Mouse (Mus musculus) heart, embryonic 16.5 days (tissue): Measurements from ENCODE around the gene Noxa1. TPM values are rescaled to one million over a fixed set of nuclear protein-coding genes. Genes with fewer than 3 reads are reported as not detected.

Source experiments
- ATAC-seq: fragments of 200-750 bp; cut with Nextera tagmentation; replicated peaks from 2 replicates; pipeline ENCODE4 v1.8.0; 2017; ENCODE audit warnings: moderate number of reproducible peaks; ENCODE audit not compliant: insufficient read depth, low FRiP score; ENCODE audit errors: extremely low read depth
- H3K27ac ChIP-seq: fragments of 300-500 bp; sonication (generic); 2 replicates; pipeline ENCODE4 v1.5.1; 2014; ENCODE audit warnings: mild to moderate bottlenecking, low read length, control low read depth, moderate library complexity
- H3K27me3 ChIP-seq: fragments of 300-500 bp; sonication (generic); 2 replicates; pipeline ENCODE4 v1.6.1; 2014; ENCODE audit warnings: low read length, mixed read lengths; ENCODE audit not compliant: control insufficient read depth, insufficient read depth
- H3K36me3 ChIP-seq: fragments of 300-500 bp; sonication (generic); 2 replicates; pipeline ENCODE4 v1.6.1; 2014; ENCODE audit not compliant: control insufficient read depth, insufficient read depth
- H3K4me1 ChIP-seq: fragments of 300-500 bp; sonication (generic); 2 replicates; pipeline ENCODE4 v1.6.1; 2014; ENCODE audit warnings: low read length, mixed read lengths; ENCODE audit not compliant: control insufficient read depth, insufficient read depth
- H3K4me2 ChIP-seq: fragments of 300-500 bp; sonication (generic); 2 replicates; pipeline ENCODE4 v1.6.1; 2014; ENCODE audit warnings: low read depth, mild to moderate bottlenecking, control low read depth, low read length
- H3K4me3 ChIP-seq: fragments of 300-500 bp; sonication (generic); 2 replicates; pipeline ENCODE4 v1.5.1; 2014; ENCODE audit warnings: mild to moderate bottlenecking, control low read depth, low read length
- H3K9ac ChIP-seq: fragments of 300-500 bp; sonication (generic); 2 replicates; pipeline ENCODE4 v1.6.1; 2014; ENCODE audit warnings: low read length, control low read depth
- H3K9me3 ChIP-seq: fragments of 300-500 bp; sonication (generic); replicated peaks from 2 replicates; pipeline ENCODE4 v1.6.1; 2016; ENCODE audit warnings: low read length; ENCODE audit not compliant: control insufficient read depth
- WGBS: fragments of 180-500 bp; shearing (Covaris S2); extraction: QIAGEN DNeasy Blood & Tissue Kit; methylation state at CpG from one replicate; pipeline ENCODE4 v1.1.7; 2014; 5-methylcytosine and 5-hydroxymethylcytosine counted together
- polyA plus RNA-seq: library from polyadenylated mRNA; unstranded; fragments of >200 nt; fragmentation: Nextera tagmentation; extraction: Ambion mirVana; gene quantifications from 2 replicates; pipeline ENCODE4 v1.2.1, GENCODE M21; 2015

The Noxa1 gene
- polyA plus RNA-seq, 1 experiment from 2014 or later: not detected

- Histone ChIP-seq H3K9ac (no peak overlapping the region), H3K4me1 (no peaks in the 10 kb centered on the region), H3K4me2 (no peak overlapping the region), H3K36me3 (0 out of 2 replicates have a peak, but pooled peaks cover 4% of the 10 kb centered on the region), H3K27me3 (no peaks in the 10 kb centered on the region), H3K4me3 (no peak overlapping the region), H3K9me3 (no peaks in the 10 kb centered on the region), H3K27ac (no peak overlapping the region)
- ATAC-seq: no peak
- WGBS: 91% methylated on average over 5 of the region's 5 CpGs
These were observed 31.4 kb downstream of the Noxa1 start for GRCm38 (mm10) chr2:25063523-25063922.

GRCm38 (mm10) chr2:25058926-25059325 lies 36.0 kb downstream of the Noxa1 start:
- no peak overlapping the region for H3K9ac ChIP-seq
- no peaks in the 10 kb centered on the region for H3K9me3 ChIP-seq
- peaks cover 8% of the 10 kb centered on the region for H3K4me1 ChIP-seq
- WGBS: 90% methylated on average over 7 of the region's 7 CpGs
- 0 out of 2 replicates have a peak, but pooled peaks cover 4% of the 10 kb centered on the region for H3K36me3 ChIP-seq
- H3K4me3 ChIP-seq: no peak overlapping the region
- no peaks in the 10 kb centered on the region for H3K27me3 ChIP-seq
- no peak for ATAC-seq
- H3K4me2 ChIP-seq: no peak overlapping the region
- H3K27ac ChIP-seq: no peak overlapping the region

GRCm38 (mm10) chr2:25055409-25056155 lies 39.4 kb downstream of the Noxa1 start:
- Histone ChIP-seq H3K4me2 (peak overlapping the region; percentile 72), H3K27me3 (no peaks in the 10 kb centered on the region), H3K9ac (peak overlapping the region; percentile 92; the same call in 1 of the 2 replicates), H3K36me3 (0 out of 2 replicates have a peak, but pooled peaks cover 3% of the 10 kb centered on the region), H3K27ac (no peak overlapping the region), H3K4me1 (peaks cover 8% of the 10 kb centered on the region), H3K9me3 (no peaks in the 10 kb centered on the region), H3K4me3 (no peak overlapping the region; the same call in 1 of the 2 replicates)
- WGBS: 86% methylated on average over 21 of the region's 21 CpGs
- ATAC-seq: no peak

- H3K27me3 ChIP-seq: no peaks in the 10 kb centered on the region
- peak overlapping the region; percentile 92 for H3K9ac ChIP-seq
- peak overlapping the region; percentile 93 for H3K4me3 ChIP-seq
- WGBS: 57% methylated on average over 2 of the region's 2 CpGs
- no peaks in the 10 kb centered on the region for H3K9me3 ChIP-seq
- H3K36me3 ChIP-seq: no peaks in the 10 kb centered on the region
- no peak overlapping the region for H3K27ac ChIP-seq
- peak overlapping the region; percentile 72 for H3K4me2 ChIP-seq
- H3K4me1 ChIP-seq: peaks cover 8% of the 10 kb centered on the region
- ATAC-seq: no peak
These were observed 39.9 kb downstream of the Noxa1 start for GRCm38 (mm10) chr2:25055068-25055405.

- peak within 1 kb of the TSS; percentile 93 for H3K4me3 ChIP-seq
- 3% methylated on average over 47 of the region's 47 CpGs for WGBS
- H3K9me3 ChIP-seq: no peaks in the 10 kb centered on the region
- peak; percentile 92 for ATAC-seq
- peak within 1 kb of the TSS; percentile 72 for H3K4me2 ChIP-seq
- H3K36me3 ChIP-seq: no peaks in the 10 kb centered on the region
- no peaks in the 10 kb centered on the region for H3K27me3 ChIP-seq
- H3K9ac ChIP-seq: peak within 1 kb of the TSS; percentile 92
- H3K27ac ChIP-seq: peak within 1 kb of the TSS; percentile 42; the same call in 1 of the 2 replicates
- peaks cover 8% of the 10 kb centered on the region for H3K4me1 ChIP-seq
These were observed 40.5 kb downstream of the Noxa1 start, which contains the start of gene Nsmf for GRCm38 (mm10) chr2:25054221-25055067. TSS of gene Nsmf (plus strand) at chr2:25054355.

GRCm38 (mm10) chr2:25053101-25053500 lies 41.8 kb downstream of the Noxa1 start:
- Histone ChIP-seq H3K4me3 (no peak overlapping the region), H3K9me3 (no peaks in the 10 kb centered on the region), H3K36me3 (no peaks in the 10 kb centered on the region), H3K4me1 (peaks cover 8% of the 10 kb centered on the region), H3K4me2 (no peak overlapping the region), H3K27me3 (no peaks in the 10 kb centered on the region), H3K9ac (no peak overlapping the region), H3K27ac (no peak overlapping the region)
- WGBS: 86% methylated on average over 6 of the region's 6 CpGs
- ATAC-seq: no peak

GRCm38 (mm10) chr2:25051450-25051849 lies 43.5 kb downstream of the Noxa1 start:
- Histone ChIP-seq H3K4me3 (no peak overlapping the region), H3K27me3 (no peaks in the 10 kb centered on the region), H3K9ac (no peak overlapping the region), H3K36me3 (no peaks in the 10 kb centered on the region), H3K27ac (no peak overlapping the region), H3K9me3 (no peaks in the 10 kb centered on the region), H3K4me1 (peaks cover 8% of the 10 kb centered on the region), H3K4me2 (no peak overlapping the region)
- WGBS: 86% methylated on average over 8 of the region's 8 CpGs
- no peak for ATAC-seq

GRCm38 (mm10) chr2:25050921-25051320 lies 44.0 kb downstream of the Noxa1 start:
- no peak for ATAC-seq
- H3K4me1 ChIP-seq: peaks cover 8% of the 10 kb centered on the region
- H3K9me3 ChIP-seq: no peaks in the 10 kb centered on the region
- no peak overlapping the region for H3K9ac ChIP-seq
- H3K4me2 ChIP-seq: no peak overlapping the region
- WGBS: 86% methylated on average over 7 of the region's 7 CpGs
- H3K27me3 ChIP-seq: no peaks in the 10 kb centered on the region
- no peak overlapping the region for H3K27ac ChIP-seq
- no peak overlapping the region for H3K4me3 ChIP-seq
- H3K36me3 ChIP-seq: no peaks in the 10 kb centered on the region

- Histone ChIP-seq H3K27ac (no peak overlapping the region), H3K9ac (no peak overlapping the region), H3K4me3 (no peak overlapping the region), H3K4me2 (no peak overlapping the region), H3K4me1 (no peaks in the 10 kb centered on the region), H3K9me3 (no peaks in the 10 kb centered on the region), H3K36me3 (peaks cover 11% of the 10 kb centered on the region), H3K27me3 (no peaks in the 10 kb centered on the region)
- ATAC-seq: no peak
- WGBS: 83% methylated on average over 5 of the region's 5 CpGs
These were observed 54.9 kb downstream of the Noxa1 start for GRCm38 (mm10) chr2:25040089-25040488.
